16 mouse cellular contexts compared by ENCODE assay signal in genomic region chr16:31460506-31460905, GRCm38 (mm10). TPM values are rescaled to one million over a fixed set of nuclear protein-coding genes. Genes with fewer than 3 reads are reported as not detected.
DNase-seq lines count a peak whose midpoint lies in the region; ATAC-seq and TF ChIP-seq lines count a peak whose summit lies in the region.
"Had no signal": no experiment of that assay in that cellular context is flagged by ENCODE, and none has a peak within 500 bp of the region (broad histone marks: within the 10 kb centered on the region; RNA-seq: fewer than 3 reads in every experiment).

No protein-coding gene starts in this region.

- H3K4me1 ChIP-seq in forebrain, embryonic 10.5 days: peaks cover 43% of the 10 kb centered on the region
- H3K4me1 ChIP-seq in forebrain, embryonic 15.5 days: peaks cover 14% of the 10 kb centered on the region
- H3K4me1 ChIP-seq in lung, embryonic 14.5 days (ENCODE audit: insufficient read depth): no peaks in the 10 kb centered on the region
- H3K4me1 ChIP-seq in intestine, embryonic 16.5 days (ENCODE audit: control insufficient read depth, insufficient read depth, low read length): peaks cover 24% of the 10 kb centered on the region
- peaks cover 5% of the 10 kb centered on the region for H3K4me1 ChIP-seq in forebrain, embryonic 11.5 days (replicated peaks; ENCODE audit: control insufficient read depth, insufficient read depth, low read length)

- no peak for TF ChIP-seq CTCF in lung, embryonic 14.5 days (IDR thresholded peaks at IDR 0.05; ENCODE audit: low read depth)

- H3K9ac ChIP-seq in forebrain, embryonic 15.5 days (replicated peaks): no peak overlapping the region
- H3K9ac ChIP-seq in lung, embryonic 14.5 days: no peak overlapping the region
- H3K9ac ChIP-seq in intestine, embryonic 16.5 days (ENCODE audit: low read depth, low read length): no peak overlapping the region
- no peak overlapping the region for H3K9ac ChIP-seq in forebrain, embryonic 11.5 days (ENCODE audit: low read length)
- H3K9ac ChIP-seq: embryonic facial prominence, embryonic 13.5 days; forebrain, embryonic 12.5 days; heart, embryonic 15.5 days; hindbrain, embryonic 12.5 days; liver, postnatal 0 days; neural tube, embryonic 12.5 days had no signal

- ATAC-seq in forebrain, embryonic 15.5 days (replicated peaks): no peak
- ATAC-seq in lung, embryonic 14.5 days (ENCODE audit: insufficient read depth): no peak; the same call in 1 of the 2 replicates
- peak; percentile 4; the same call in 1 of the 2 replicates for ATAC-seq in intestine, embryonic 16.5 days
- ATAC-seq in forebrain, embryonic 11.5 days (replicated peaks; ENCODE audit: low FRiP score): no peak
- ATAC-seq: Patski had no signal

- H3K27me3 ChIP-seq in forebrain, embryonic 10.5 days (ENCODE audit: poor library complexity, severe bottlenecking): peaks cover 39% of the 10 kb centered on the region
- H3K27me3 ChIP-seq in forebrain, embryonic 15.5 days: no peaks in the 10 kb centered on the region
- H3K27me3 ChIP-seq in lung, embryonic 14.5 days (ENCODE audit: insufficient read depth, low read length): no peaks in the 10 kb centered on the region
- H3K27me3 ChIP-seq in intestine, embryonic 16.5 days (replicated peaks; ENCODE audit: control insufficient read depth, insufficient read depth, low read length): no peaks in the 10 kb centered on the region
- no peaks in the 10 kb centered on the region for H3K27me3 ChIP-seq in forebrain, embryonic 11.5 days (ENCODE audit: control insufficient read depth, insufficient read depth, low read length)
- H3K27me3 ChIP-seq: embryonic facial prominence, embryonic 13.5 days; neural tube, embryonic 12.5 days; Patski had no signal

- H3K27ac ChIP-seq in forebrain, embryonic 10.5 days: peak overlapping the region; percentile 54; the same call in 1 of the 2 replicates
- H3K27ac ChIP-seq in forebrain, embryonic 15.5 days (replicated peaks): no peak overlapping the region
- H3K27ac ChIP-seq in lung, embryonic 14.5 days (ENCODE audit: low read depth): no peak overlapping the region; the same call in 1 of the 2 replicates
- no peak overlapping the region; the same call in 1 of the 2 replicates for H3K27ac ChIP-seq in intestine, embryonic 16.5 days (ENCODE audit: low read length)
- H3K27ac ChIP-seq in forebrain, embryonic 11.5 days (ENCODE audit: low read depth, low read length): no peak overlapping the region
- H3K27ac ChIP-seq: embryonic facial prominence, embryonic 13.5 days; forebrain, embryonic 12.5 days; heart, embryonic 15.5 days; hindbrain, embryonic 12.5 days; neural tube, embryonic 12.5 days had no signal

- H3K36me3 ChIP-seq in forebrain, embryonic 10.5 days (replicated peaks): peaks cover 8% of the 10 kb centered on the region
- peaks cover 5% of the 10 kb centered on the region; the same call in 1 of the 2 replicates for H3K36me3 ChIP-seq in forebrain, embryonic 15.5 days
- H3K36me3 ChIP-seq in lung, embryonic 14.5 days (ENCODE audit: insufficient read depth): no peaks in the 10 kb centered on the region
- peaks cover 6% of the 10 kb centered on the region for H3K36me3 ChIP-seq in intestine, embryonic 16.5 days (ENCODE audit: control insufficient read depth, insufficient read depth, low read length)
- no peaks in the 10 kb centered on the region for H3K36me3 ChIP-seq in forebrain, embryonic 11.5 days (ENCODE audit: control insufficient read depth, insufficient read depth, low read length)
- H3K36me3 ChIP-seq: heart, embryonic 15.5 days had no signal

- DNase-seq in forebrain, embryonic 10.5 days (ENCODE audit: extremely low spot score, low spot score): no peak
- DNase-seq in lung, embryonic 14.5 days: no peak
- DNase-seq in lung, postnatal 4 days: no peak
- DNase-seq in cerebellum, adult 18-20 months: peak; percentile 63 to 79
- no peak for DNase-seq in forebrain, embryonic 11.5 days (ENCODE audit: low spot score)
- DNase-seq in adrenal gland, postnatal 10 days: no peak
- DNase-seq: liver, postnatal 0 days; thymus, adult 2 months had no signal

- H3K4me2 ChIP-seq in forebrain, embryonic 15.5 days (replicated peaks): no peak overlapping the region
- H3K4me2 ChIP-seq in lung, embryonic 14.5 days: 0 out of 2 replicates have a peak overlapping the region, but pooled peaks have one; percentile 25
- no peak overlapping the region for H3K4me2 ChIP-seq in intestine, embryonic 16.5 days (ENCODE audit: low read depth, low read length)
- H3K4me2 ChIP-seq in forebrain, embryonic 11.5 days (ENCODE audit: low read depth, low read length, severe bottlenecking): no peak overlapping the region
- H3K4me2 ChIP-seq: embryonic facial prominence, embryonic 13.5 days; forebrain, embryonic 12.5 days; heart, embryonic 15.5 days; hindbrain, embryonic 12.5 days; neural tube, embryonic 12.5 days had no signal

- 58% methylated on average over 13 of the region's 13 CpGs for WGBS in forebrain, embryonic 10.5 days
- 62% methylated on average over 13 of the region's 13 CpGs for WGBS in forebrain, embryonic 15.5 days
- WGBS in lung, embryonic 14.5 days: 40% methylated on average over 13 of the region's 13 CpGs
- 53% methylated on average over 13 of the region's 13 CpGs for WGBS in intestine, embryonic 16.5 days
- WGBS in forebrain, embryonic 11.5 days: 59% methylated on average over 13 of the region's 13 CpGs

- no peaks in the 10 kb centered on the region for H3K9me3 ChIP-seq in forebrain, embryonic 10.5 days
- no peaks in the 10 kb centered on the region for H3K9me3 ChIP-seq in forebrain, embryonic 15.5 days
- no peaks in the 10 kb centered on the region for H3K9me3 ChIP-seq in lung, embryonic 14.5 days (ENCODE audit: low read depth, low read length)
- H3K9me3 ChIP-seq in intestine, embryonic 16.5 days (ENCODE audit: control insufficient read depth, low read length): no peaks in the 10 kb centered on the region
- no peaks in the 10 kb centered on the region for H3K9me3 ChIP-seq in forebrain, embryonic 11.5 days (ENCODE audit: control insufficient read depth, low read length)
- H3K9me3 ChIP-seq: embryonic facial prominence, embryonic 13.5 days; forebrain, embryonic 12.5 days; heart, embryonic 15.5 days; hindbrain, embryonic 12.5 days; neural tube, embryonic 12.5 days had no signal

- H3K4me3 ChIP-seq in forebrain, embryonic 10.5 days: no peak overlapping the region
- H3K4me3 ChIP-seq in forebrain, embryonic 15.5 days: no peak overlapping the region
- no peak overlapping the region for H3K4me3 ChIP-seq in lung, embryonic 14.5 days (ENCODE audit: low read depth, low read length)
- H3K4me3 ChIP-seq in intestine, embryonic 16.5 days (ENCODE audit: low read length): no peak overlapping the region
- H3K4me3 ChIP-seq in forebrain, embryonic 11.5 days (ENCODE audit: low read depth, low read length): no peak overlapping the region
- H3K4me3 ChIP-seq: embryonic facial prominence, embryonic 13.5 days; forebrain, embryonic 12.5 days; heart, embryonic 15.5 days; hindbrain, embryonic 12.5 days; neural tube, embryonic 12.5 days had no signal

RNA-seq across cellular contexts. Expression of gene Bdh1, which starts 38.4 kb away (rescaled TPM):
- polyA plus RNA-seq in forebrain, embryonic 10.5 days (2016; fragmentation: Nextera tagmentation; extraction: Ambion mirVana): 14.4 and 16.6 TPM in 2 replicates
- polyA plus RNA-seq in forebrain, embryonic 15.5 days (2015; fragmentation: Nextera tagmentation; extraction: Ambion mirVana): 132 and 144 TPM in 2 replicates
- 3.1 and 5.7 TPM in 2 replicates for polyA plus RNA-seq in lung, embryonic 14.5 days (2014; fragmentation: Nextera tagmentation; extraction: Ambion mirVana)
- polyA plus RNA-seq in intestine, embryonic 16.5 days (2015; fragmentation: Nextera tagmentation; extraction: Ambion mirVana): 272 and 331 TPM in 2 replicates
- polyA plus RNA-seq in forebrain, embryonic 11.5 days (2014; fragmentation: Nextera tagmentation; extraction: Ambion mirVana): 30.0 and 35.9 TPM in 2 replicates
- 100 to 1,000 TPM in 1 of 2 experiments, 10 to 100 TPM in 1; 68.1 to 165 TPM for total RNA-seq in adrenal gland, postnatal 10 days (2021)

Comparison
In these comparisons a context has a peak if more than half of its experiments do, and no peak if none do; other contexts are left out.
1. DNase-seq: peak in cerebellum, adult 18-20 months (2 of 2); none in forebrain, embryonic 10.5 days (single experiment), lung, embryonic 14.5 days (single experiment), lung, postnatal 4 days (0 of 2), forebrain, embryonic 11.5 days (single experiment) and adrenal gland, postnatal 10 days (single experiment).